Mouse (Mus musculus) megakaryocyte, embryonic 14.5 days (primary cell): ENCODE measurements around the gene Gm3642.
"Not testable (repeated sequence)": the region's sequence is repeated elsewhere in the genome, so short reads cannot be mapped to it uniquely, and the experiment has no call there.

ENCODE experiments used
- FLI1 ChIP-seq: IDR thresholded peaks from 2 replicates; pipeline ENCODE4 v1.6.1; 2012; ENCODE audit warnings: low read length, inconsistent platforms, mixed read lengths
- GATA1 ChIP-seq: IDR thresholded peaks from 3 replicates; pipeline ENCODE4 v1.6.1; 2012; ENCODE audit warnings: mixed read lengths, low read length, inconsistent platforms, borderline replicate concordance

DNA sequence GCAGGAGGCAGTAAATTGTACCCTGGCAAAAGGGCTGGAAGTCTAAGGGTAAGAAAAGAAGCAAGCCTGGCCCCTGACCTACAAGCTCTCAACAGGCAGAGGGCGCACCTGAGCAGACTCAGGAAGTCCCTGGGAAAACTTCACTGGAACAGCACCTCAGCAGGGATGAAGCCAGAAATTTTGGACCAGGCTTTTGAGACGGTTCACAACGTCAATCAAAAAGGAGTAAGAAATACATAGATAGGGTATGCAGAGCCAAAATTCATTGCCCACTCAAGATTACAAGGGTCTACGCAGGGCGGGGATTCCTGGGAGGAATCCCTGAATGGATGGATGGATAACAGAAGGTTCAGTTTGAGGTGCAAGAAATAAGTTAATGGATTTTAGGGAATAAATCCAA is 48.7 kb upstream of the Gm3642 start:
- not testable (repeated sequence) for TF ChIP-seq GATA1, FLI1
